Mouse (Mus musculus) embryonic facial prominence, embryonic 14.5 days (tissue): ENCODE data around the gene Gm14548. TPM values are rescaled to one million over a fixed set of nuclear protein-coding genes. Genes with fewer than 3 reads are reported as not detected.
"Not testable (repeated sequence)": the region's sequence is repeated elsewhere in the genome, so short reads cannot be mapped to it uniquely, and the experiment has no call there.

Source experiments
- ATAC-seq: fragments of 200-750 bp; cut with Nextera tagmentation; 2 replicates; pipeline ENCODE4 v1.8.0; 2017; ENCODE audit warnings: low read depth, moderate number of reproducible peaks, moderate TSS enrichment
- DNase-seq: peaks from one replicate; pipeline ENCODE4 v3.0.0-alpha.2; 2015; ENCODE audit warnings: low spot score
- H3K27ac ChIP-seq: fragments of 300-500 bp; sonication (generic); replicated peaks from 2 replicates; pipeline ENCODE4 v1.5.1; 2014; ENCODE audit warnings: low read depth, mild to moderate bottlenecking, low read length, moderate library complexity
- H3K27me3 ChIP-seq: fragments of 300-500 bp; sonication (generic); replicated peaks from 2 replicates; pipeline ENCODE4 v1.6.1; 2014; ENCODE audit warnings: low read length; ENCODE audit not compliant: control insufficient read depth, insufficient read depth
- H3K36me3 ChIP-seq: fragments of 300-500 bp; sonication (generic); 2 replicates; pipeline ENCODE4 v1.6.1; 2014; ENCODE audit warnings: low read length, mixed read lengths; ENCODE audit not compliant: control insufficient read depth, insufficient read depth
- H3K4me1 ChIP-seq: fragments of 300-500 bp; sonication (generic); 2 replicates; pipeline ENCODE4 v1.6.1; 2014; ENCODE audit warnings: antibody characterized with exemption, low read length; ENCODE audit not compliant: control insufficient read depth, insufficient read depth
- H3K4me2 ChIP-seq: fragments of 300-500 bp; sonication (generic); 2 replicates; pipeline ENCODE4 v1.6.1; 2014; ENCODE audit warnings: low read depth, mild to moderate bottlenecking, low read length, moderate library complexity, mixed read lengths
- H3K4me3 ChIP-seq: fragments of 300-500 bp; sonication (generic); 2 replicates; pipeline ENCODE4 v1.5.1; 2014; ENCODE audit warnings: low read depth, mild to moderate bottlenecking, low read length
- H3K9ac ChIP-seq: fragments of 300-500 bp; sonication (generic); 2 replicates; pipeline ENCODE4 v1.6.1; 2014; ENCODE audit warnings: low read depth, mild to moderate bottlenecking, low read length, moderate library complexity, mixed read lengths
- H3K9me3 ChIP-seq: fragments of 300-500 bp; sonication (generic); 2 replicates; pipeline ENCODE4 v1.6.1; 2016; ENCODE audit warnings: low read length; ENCODE audit not compliant: control insufficient read depth
- WGBS: fragments of 180-500 bp; shearing (Covaris S2); extraction: QIAGEN DNeasy Blood & Tissue Kit; methylation state at CpG from one replicate; pipeline ENCODE4 v1.1.7; 2014; 5-methylcytosine and 5-hydroxymethylcytosine counted together
- polyA plus RNA-seq: library from polyadenylated mRNA; unstranded; fragments of >200 nt; fragmentation: Nextera tagmentation; extraction: Ambion mirVana; gene quantifications from 2 replicates; pipeline ENCODE4 v1.2.1, GENCODE M21; 2014

Gene Gm14548
- polyA plus RNA-seq, 1 experiment from 2014 or later, result 0.13 TPM

DNA sequence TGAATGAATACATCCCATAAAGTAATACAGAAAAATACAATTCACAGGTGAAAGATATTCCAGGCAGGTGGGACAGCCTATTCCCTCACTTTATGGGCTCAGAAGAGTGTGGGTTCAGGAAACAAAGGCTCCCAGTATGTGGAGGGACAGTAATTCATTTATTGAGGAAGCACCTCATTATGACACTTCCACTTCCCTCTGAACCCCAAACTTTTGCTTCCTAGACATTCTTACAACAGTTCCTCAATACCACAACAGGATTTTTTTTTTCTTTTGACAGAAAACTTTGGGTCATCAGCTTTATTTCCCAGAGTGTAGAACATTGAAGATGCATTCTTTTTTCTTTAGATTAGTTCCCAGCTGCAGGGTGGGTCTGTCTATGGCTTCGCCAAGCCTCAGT, 60.1 kb downstream of the Gm14548 start:
- not testable (repeated sequence) for H3K36me3 ChIP-seq, H3K9ac ChIP-seq, H3K4me1 ChIP-seq, ATAC-seq, H3K4me3 ChIP-seq, H3K27me3 ChIP-seq, H3K27ac ChIP-seq, H3K4me2 ChIP-seq, DNase-seq, H3K9me3 ChIP-seq
- WGBS, result no CpG with 5 or more reads among the region's 1 CpGs

Other genes starting within 250 kb of the Gm14548 start
- gene Leng1, start 232.3 kb downstream of the Gm14548 start, polyA plus RNA-seq, result 13.1 and 13.4 TPM in 2 replicates
- 6.1 and 7.6 TPM in 2 replicates for gene Tmc4, start 220.6 kb downstream of the Gm14548 start, polyA plus RNA-seq
- gene Tsen34, start 205.3 kb downstream of the Gm14548 start, polyA plus RNA-seq, result 244 and 268 TPM in 2 replicates
- 44.5 and 45.6 TPM in 2 replicates for gene Mboat7, start 204.6 kb downstream of the Gm14548 start, polyA plus RNA-seq
- gene Rps9, start 194.1 kb downstream of the Gm14548 start, polyA plus RNA-seq, result 1,544 and 1,554 TPM in 2 replicates
- 0.92 and 0.97 TPM in 2 replicates for gene Pirb, start 177.7 kb downstream of the Gm14548 start, polyA plus RNA-seq
- not detected in 2 replicates for gene Gm15448, start 72.4 kb downstream of the Gm14548 start, polyA plus RNA-seq
- 0.22 and 0.58 TPM in 2 replicates for gene Pira2, start 53.1 kb downstream of the Gm14548 start, polyA plus RNA-seq
- 0.11 and 0.13 TPM in 2 replicates for gene Lilra6, start 17.4 kb upstream of the Gm14548 start, polyA plus RNA-seq
- 0.63 and 0.79 TPM in 2 replicates for gene Lair1, start 165.1 kb upstream of the Gm14548 start, polyA plus RNA-seq
- 8.1 and 8.7 TPM in 2 replicates for gene Ttyh1, start 221.3 kb upstream of the Gm14548 start, polyA plus RNA-seq
- gene Leng8, start 238.9 kb upstream of the Gm14548 start, polyA plus RNA-seq, result 38.7 and 49.8 TPM in 2 replicates